Mouse (Mus musculus) heart, adult 11 months (tissue): Measurements from ENCODE around the gene Ankib1.

Source experiments
- DNase-seq: peaks from one replicate; pipeline ENCODE4 v3.0.0; 2022

The Ankib1 gene

GRCm38 (mm10) chr5:3646539-3646938 lies 156.2 kb downstream of the Ankib1 start:
- DNase-seq: peak; percentile 68

GRCm38 (mm10) chr5:3645326-3645725 lies 157.4 kb downstream of the Ankib1 start:
- DNase-seq: peak; percentile 71

- DNase-seq: peak; percentile 73
Measured at GRCm38 (mm10) chr5:3644621-3645020, 158.1 kb downstream of the Ankib1 start.
